Mouse (Mus musculus) megakaryocyte, embryonic 14.5 days (primary cell): ENCODE results near the gene Bpifa3. TPM values are rescaled to one million over a fixed set of nuclear protein-coding genes. Genes with fewer than 3 reads are reported as not detected.
"Not testable (repeated sequence)": the region's sequence is repeated elsewhere in the genome, so short reads cannot be mapped to it uniquely, and the experiment has no call there.

Experiments used
- H3K27me3 ChIP-seq: replicated peaks from 2 replicates; pipeline ENCODE3; 2012; ENCODE audit warnings: inconsistent platforms
- H3K36me3 ChIP-seq: replicated peaks from 2 replicates; pipeline ENCODE3; 2012; ENCODE audit warnings: low read length, inconsistent platforms, mixed read lengths
- H3K4me1 ChIP-seq: 2 replicates; pipeline ENCODE4 v1.6.1; 2012; ENCODE audit warnings: inconsistent platforms
- H3K4me3 ChIP-seq: replicated peaks from 2 replicates; pipeline ENCODE3; 2012; ENCODE audit warnings: moderate library complexity, mild to moderate bottlenecking, inconsistent platforms
- H3K9me3 ChIP-seq: 2 replicates; pipeline ENCODE4 v1.6.1; 2012; ENCODE audit warnings: inconsistent platforms
- FLI1 ChIP-seq: IDR thresholded peaks from 2 replicates; pipeline ENCODE4 v1.6.1; 2012; ENCODE audit warnings: low read length, inconsistent platforms, mixed read lengths
- GATA1 ChIP-seq: IDR thresholded peaks from 3 replicates; pipeline ENCODE4 v1.6.1; 2012; ENCODE audit warnings: mixed read lengths, low read length, inconsistent platforms, borderline replicate concordance
- polyA plus RNA-seq: library from polyadenylated mRNA; stranded (reverse); fragments of >175 nt; gene quantifications from 2 replicates; pipeline ENCODE4 v1.2.3, GENCODE M21; 2012; ENCODE audit warnings: low replicate concordance; ENCODE audit not compliant: insufficient read depth

The Bpifa3 gene
- polyA plus RNA-seq, 1 experiment = not detected

- Histone ChIP-seq H3K9me3 (no peaks in the 10 kb centered on the region), H3K4me1 (no peaks in the 10 kb centered on the region), H3K4me3 (no peak overlapping the region), H3K36me3 (no peaks in the 10 kb centered on the region), H3K27me3 (peaks cover 7% of the 10 kb centered on the region)
- TF ChIP-seq GATA1 = no peak
Measured at GRCm38 (mm10) chr2:154173313-154173712, 43.2 kb downstream of the Bpifa3 start.

GRCm38 (mm10) chr2:154181900-154182299, 51.8 kb downstream of the Bpifa3 start:
- not testable (repeated sequence) for H3K4me1 ChIP-seq, H3K36me3 ChIP-seq, H3K4me3 ChIP-seq, H3K27me3 ChIP-seq, H3K9me3 ChIP-seq

GRCm38 (mm10) chr2:154183061-154183460, 52.9 kb downstream of the Bpifa3 start:
- H3K4me1 ChIP-seq, H3K36me3 ChIP-seq, H3K27me3 ChIP-seq, H3K4me3 ChIP-seq, H3K9me3 ChIP-seq: not testable (repeated sequence)

- H3K9me3 ChIP-seq = no peaks in the 10 kb centered on the region
- H3K36me3 ChIP-seq = no peaks in the 10 kb centered on the region
- H3K4me3 ChIP-seq = no peak overlapping the region
- TF ChIP-seq GATA1 (no peak), FLI1 (no peak)
- no peaks in the 10 kb centered on the region; the same call in 1 of the 2 replicates for H3K4me1 ChIP-seq
- peaks cover 8% of the 10 kb centered on the region for H3K27me3 ChIP-seq
Measured at GRCm38 (mm10) chr2:154185319-154185718, 55.2 kb downstream of the Bpifa3 start.

GRCm38 (mm10) chr2:154185748-154186147, 55.6 kb downstream of the Bpifa3 start:
- Histone ChIP-seq H3K4me1 (no peaks in the 10 kb centered on the region; the same call in 1 of the 2 replicates), H3K27me3 (peaks cover 10% of the 10 kb centered on the region), H3K36me3 (no peaks in the 10 kb centered on the region), H3K9me3 (no peaks in the 10 kb centered on the region), H3K4me3 (no peak overlapping the region)
- TF ChIP-seq FLI1 (no peak), GATA1 (no peak)

GRCm38 (mm10) chr2:154187468-154187867, 57.3 kb downstream of the Bpifa3 start:
- Histone ChIP-seq H3K27me3 (peaks cover 10% of the 10 kb centered on the region), H3K4me1 (no peaks in the 10 kb centered on the region; the same call in 1 of the 2 replicates), H3K4me3 (no peak overlapping the region), H3K36me3 (no peaks in the 10 kb centered on the region), H3K9me3 (no peaks in the 10 kb centered on the region)
- TF ChIP-seq FLI1 = no peak
- no peak for TF ChIP-seq GATA1

Other genes starting within 250 kb of the Bpifa3 start
- not detected in 2 replicates for gene Bpifb6, start 229.9 kb upstream of the Bpifa3 start, polyA plus RNA-seq
- gene Bpifb3, start 212.1 kb upstream of the Bpifa3 start, polyA plus RNA-seq = not detected in 2 replicates
- gene Bpifb4, start 192.1 kb upstream of the Bpifa3 start, polyA plus RNA-seq = not detected in 2 replicates
- gene Bpifa6, start 155.4 kb upstream of the Bpifa3 start, polyA plus RNA-seq = not detected in 2 replicates
- gene Bpifa2, start 122.1 kb upstream of the Bpifa3 start, polyA plus RNA-seq = not detected in 2 replicates
- not detected in 2 replicates for gene Bpifa1, start 12.5 kb downstream of the Bpifa3 start, polyA plus RNA-seq
- not detected in 2 replicates for gene Bpifa5, start 32.3 kb downstream of the Bpifa3 start, polyA plus RNA-seq
- not detected in 2 replicates for gene Bpifb1, start 60.5 kb downstream of the Bpifa3 start, polyA plus RNA-seq
- not detected in 2 replicates for gene Bpifb5, start 93.4 kb downstream of the Bpifa3 start, polyA plus RNA-seq
- not detected in 2 replicates for gene Bpifb9a, start 127.5 kb downstream of the Bpifa3 start, polyA plus RNA-seq
- gene Bpifb9b, start 176.9 kb downstream of the Bpifa3 start, polyA plus RNA-seq = not detected in 2 replicates
- 0.45 TPM in 1 of 2 replicates, not detected in the other for gene Cdk5rap1, start 242.7 kb downstream of the Bpifa3 start, polyA plus RNA-seq